Comparison of ENCODE assay signal across 26 mouse cellular contexts in the genomic region with DNA sequence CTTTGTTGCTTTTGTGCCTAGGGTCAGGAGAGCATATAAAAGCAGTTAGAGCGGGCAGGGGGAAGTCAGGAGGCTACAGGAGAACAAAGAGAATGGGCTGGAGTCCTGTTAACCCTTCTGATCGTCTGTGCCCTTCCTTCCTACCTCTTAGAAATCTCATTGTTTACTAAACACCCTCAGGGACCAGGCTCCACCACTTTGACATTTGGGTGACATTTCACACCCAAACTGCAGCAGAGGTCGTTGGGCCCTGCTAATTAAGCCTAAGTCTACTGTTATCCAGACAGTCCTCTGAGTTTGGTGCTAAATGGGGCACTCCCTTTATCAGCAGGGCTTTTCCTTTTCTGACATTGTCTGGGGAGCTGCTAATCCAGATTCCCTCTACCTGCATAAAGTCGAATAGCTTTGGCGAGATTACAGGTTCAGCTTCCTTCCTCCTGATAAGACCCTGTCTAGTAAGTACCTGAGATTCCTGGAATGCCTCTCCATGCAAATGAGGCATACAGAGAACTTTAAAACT.
DNase-seq lines count a peak whose midpoint lies in the region; ATAC-seq and TF ChIP-seq lines count a peak whose summit lies in the region.
"Had no signal": no experiment of that assay in that cellular context is flagged by ENCODE, and none has a peak within 500 bp of the region (broad histone marks: within the 10 kb centered on the region; RNA-seq: fewer than 3 reads in every experiment).

No protein-coding gene starts in this region.

- DNase-seq in hindbrain, embryonic 10.5 days (ENCODE audit: low spot score) = peak; percentile 13
- DNase-seq in hindbrain, embryonic 14.5 days (ENCODE audit: low spot score) = no peak
- DNase-seq in lung, postnatal 0 days (ENCODE audit: low spot score) = peak; percentile 12
- DNase-seq in lung, adult 18-20 months = no peak
- DNase-seq in ZHBTc4 (ENCODE audit: low read depth, low spot score) = peak; percentile 76
- no peak for DNase-seq in cerebellum, adult 2 months
- no peak for DNase-seq in frontal cortex, postnatal 10 days (ENCODE audit: low spot score in 2 of 2)
- DNase-seq: adrenal gland, adult 2 months; adrenal gland, postnatal 36 days; B cell, adult 2 months; cerebellum, adult 8-10 months; cerebellum, postnatal 36 days; heart, postnatal 36 days; kidney, postnatal 25 days; left cerebral cortex, postnatal 4 days; liver, postnatal 0 days; midbrain, embryonic 14.5 days; thymus, postnatal 4 days had no signal

- no peak for ATAC-seq in hindbrain, embryonic 14.5 days (ENCODE audit: low FRiP score)
- 0 out of 2 replicates have a peak, but pooled peaks have one; percentile 21 for ATAC-seq in lung, postnatal 0 days
- ATAC-seq: activated CD4-positive, CD25-positive, alpha-beta regulatory T cell, adult 4 months; forebrain, embryonic 14.5 days; intestine, postnatal 0 days; liver, embryonic 12.5 days; liver, postnatal 0 days had no signal

- 21% methylated on average over 5 of the region's 5 CpGs for WGBS in hindbrain, embryonic 10.5 days
- WGBS in hindbrain, embryonic 14.5 days = 31% methylated on average over 5 of the region's 5 CpGs
- 35% methylated on average over 5 of the region's 5 CpGs for WGBS in lung, postnatal 0 days
- 37% methylated on average over 5 of the region's 5 CpGs for WGBS in cerebellum, adult 2 months

- H3K4me3 ChIP-seq in hindbrain, embryonic 10.5 days = no peak overlapping the region
- no peak overlapping the region for H3K4me3 ChIP-seq in hindbrain, embryonic 14.5 days (replicated peaks; ENCODE audit: low read length)
- H3K4me3 ChIP-seq in lung, postnatal 0 days (ENCODE audit: low read depth, low read length) = no peak overlapping the region
- no peak overlapping the region for H3K4me3 ChIP-seq in cerebellum, adult 2 months (replicated peaks; ENCODE audit: insufficient read depth, low read depth, low read length)
- H3K4me3 ChIP-seq: heart, embryonic 10.5 days; heart, embryonic 15.5 days; hindbrain, embryonic 13.5 days; liver, embryonic 12.5 days had no signal

- H3K4me1 ChIP-seq in hindbrain, embryonic 10.5 days (replicated peaks) = peaks cover 17% of the 10 kb centered on the region
- H3K4me1 ChIP-seq in hindbrain, embryonic 14.5 days (replicated peaks; ENCODE audit: control insufficient read depth, insufficient read depth, low read length) = no peaks in the 10 kb centered on the region
- no peaks in the 10 kb centered on the region for H3K4me1 ChIP-seq in lung, postnatal 0 days (ENCODE audit: insufficient read depth, low read depth, low read length)
- no peaks in the 10 kb centered on the region for H3K4me1 ChIP-seq in cerebellum, adult 2 months (ENCODE audit: control insufficient read depth, insufficient read depth, low read length)
- H3K4me1 ChIP-seq: heart, embryonic 15.5 days; hindbrain, embryonic 13.5 days; liver, embryonic 12.5 days had no signal

- no peaks in the 10 kb centered on the region for H3K9me3 ChIP-seq in hindbrain, embryonic 10.5 days
- H3K9me3 ChIP-seq in hindbrain, embryonic 14.5 days (ENCODE audit: control insufficient read depth, low read length) = no peaks in the 10 kb centered on the region
- H3K9me3 ChIP-seq in lung, postnatal 0 days (ENCODE audit: low read length) = no peaks in the 10 kb centered on the region
- H3K9me3 ChIP-seq: heart, embryonic 10.5 days; heart, embryonic 15.5 days; hindbrain, embryonic 13.5 days; liver, embryonic 12.5 days had no signal

- no peaks in the 10 kb centered on the region for H3K36me3 ChIP-seq in hindbrain, embryonic 10.5 days
- no peaks in the 10 kb centered on the region for H3K36me3 ChIP-seq in hindbrain, embryonic 14.5 days (replicated peaks; ENCODE audit: control insufficient read depth, insufficient read depth)
- no peaks in the 10 kb centered on the region for H3K36me3 ChIP-seq in lung, postnatal 0 days (ENCODE audit: insufficient read depth, low read length)
- H3K36me3 ChIP-seq: heart, embryonic 10.5 days; heart, embryonic 15.5 days; hindbrain, embryonic 13.5 days; liver, embryonic 12.5 days had no signal

- peaks cover 55% of the 10 kb centered on the region for H3K27me3 ChIP-seq in hindbrain, embryonic 10.5 days (ENCODE audit: insufficient read depth, poor library complexity, severe bottlenecking)
- H3K27me3 ChIP-seq in hindbrain, embryonic 14.5 days (ENCODE audit: control insufficient read depth, insufficient read depth, low read length) = 0 out of 2 replicates have a peak, but pooled peaks cover 2% of the 10 kb centered on the region
- no peaks in the 10 kb centered on the region for H3K27me3 ChIP-seq in lung, postnatal 0 days (replicated peaks; ENCODE audit: insufficient read depth, low read length)
- no peaks in the 10 kb centered on the region for H3K27me3 ChIP-seq in cerebellum, adult 2 months (ENCODE audit: control insufficient read depth, insufficient read depth, low read length)
- H3K27me3 ChIP-seq: CH12.LX; heart, embryonic 15.5 days; liver, embryonic 12.5 days had no signal

- no peak overlapping the region for H3K27ac ChIP-seq in hindbrain, embryonic 10.5 days
- H3K27ac ChIP-seq in hindbrain, embryonic 14.5 days = no peak overlapping the region
- H3K27ac ChIP-seq in lung, postnatal 0 days (ENCODE audit: low read length) = no peak overlapping the region
- no peak overlapping the region for H3K27ac ChIP-seq in cerebellum, adult 2 months (ENCODE audit: insufficient read depth, low read length)
- H3K27ac ChIP-seq: heart, embryonic 15.5 days; hindbrain, embryonic 13.5 days; liver, embryonic 12.5 days had no signal

- H3K9ac ChIP-seq in hindbrain, embryonic 14.5 days = no peak overlapping the region
- no peak overlapping the region for H3K9ac ChIP-seq in lung, postnatal 0 days (replicated peaks; ENCODE audit: low read depth)
- H3K9ac ChIP-seq: heart, embryonic 15.5 days; hindbrain, embryonic 13.5 days; liver, embryonic 12.5 days; liver, postnatal 0 days had no signal

- no peak overlapping the region for H3K4me2 ChIP-seq in hindbrain, embryonic 14.5 days (replicated peaks)
- no peak overlapping the region for H3K4me2 ChIP-seq in lung, postnatal 0 days (replicated peaks; ENCODE audit: low read depth, low read length)
- H3K4me2 ChIP-seq: heart, embryonic 15.5 days; hindbrain, embryonic 13.5 days; liver, embryonic 12.5 days had no signal

- no peak for TF ChIP-seq POLR2A in cerebellum, adult 2 months (IDR thresholded peaks at IDR 0.05; ENCODE audit: borderline replicate concordance, insufficient read depth, low read length)

- no peak for TF ChIP-seq EP300 in lung, postnatal 0 days (IDR thresholded peaks at IDR 0.05)

- TF ChIP-seq CTCF in lung, postnatal 0 days (IDR thresholded peaks at IDR 0.05) = no peak
- TF ChIP-seq CTCF in cerebellum, adult 2 months (IDR thresholded peaks at IDR 0.05; ENCODE audit: borderline replicate concordance, insufficient read depth, low read depth, low read length) = no peak

Comparison
In these comparisons a context has a peak if more than half of its experiments do, and no peak if none do; other contexts are left out.
1. DNase-seq: peak in hindbrain, embryonic 10.5 days (single experiment), lung, postnatal 0 days (single experiment) and ZHBTc4 (single experiment); none in hindbrain, embryonic 14.5 days (single experiment), lung, adult 18-20 months (0 of 2), cerebellum, adult 2 months (0 of 2) and frontal cortex, postnatal 10 days (0 of 2).